Mouse (Mus musculus): Measurements from ENCODE around the gene Eef1a1. TPM values are rescaled to one million over a fixed set of nuclear protein-coding genes. Genes with fewer than 3 reads are reported as not detected.

Eef1a1 gene
- polyA plus RNA-seq, 1 experiment from 2014 or later = 3,854 TPM

DNA sequence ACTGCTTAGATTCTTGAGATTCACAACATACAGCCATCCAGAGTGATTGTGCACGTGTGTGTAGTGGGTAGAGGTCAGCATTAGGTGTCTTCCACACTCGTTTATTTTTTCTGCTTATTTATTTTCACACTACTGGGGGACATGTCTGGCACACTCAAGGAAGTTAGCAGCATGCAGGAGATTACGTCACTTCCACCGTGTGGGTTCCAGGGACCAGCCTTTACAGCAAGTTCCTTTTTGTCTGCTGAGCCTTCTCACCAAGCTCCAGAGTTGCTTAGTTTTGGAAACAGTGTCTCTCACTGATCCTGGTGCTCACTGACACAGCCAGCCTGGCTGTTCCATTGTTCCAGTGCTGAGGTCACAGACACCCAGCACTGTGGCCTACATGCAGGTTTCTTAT lies 37.6 kb downstream of the Eef1a1 start:
- Histone ChIP-seq H3K27ac (no peak overlapping the region), H3K36me3 (peaks cover 55% of the 10 kb centered on the region), H3K4me1 (peaks cover 13% of the 10 kb centered on the region), H3K27me3 (ENCODE audit: low read depth, poor library complexity, severe bottlenecking) (peaks cover 10% of the 10 kb centered on the region), H3K9me3 (replicated peaks) (no peaks in the 10 kb centered on the region), H3K4me3 (no peak overlapping the region)
- WGBS = 89% methylated on average over 4 of the region's 4 CpGs
- no peak for DNase-seq (ENCODE audit: low spot score)

DNA sequence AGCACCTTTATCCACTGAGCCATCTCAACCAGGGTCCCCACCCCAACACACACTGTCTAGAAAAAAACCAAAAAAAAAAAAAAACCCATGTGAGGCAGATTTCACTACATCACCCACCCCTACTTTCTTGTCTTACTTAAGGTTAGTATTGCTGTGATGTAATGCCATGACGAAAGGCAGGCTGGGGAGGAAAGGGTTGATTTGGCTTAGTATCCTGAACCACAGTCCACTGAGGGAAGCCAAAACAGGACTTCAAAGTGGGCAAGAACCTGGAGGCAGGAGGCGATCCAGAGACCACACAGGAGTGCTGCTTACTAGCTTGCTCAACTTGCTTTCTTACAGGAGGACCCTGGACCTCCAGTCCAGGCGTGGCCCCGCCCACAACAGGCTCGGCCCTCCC lies 38.5 kb downstream of the Eef1a1 start:
- H3K4me1 ChIP-seq = peaks cover 13% of the 10 kb centered on the region
- no peaks in the 10 kb centered on the region for H3K9me3 ChIP-seq (replicated peaks)
- peaks cover 52% of the 10 kb centered on the region for H3K36me3 ChIP-seq
- H3K27ac ChIP-seq = no peak overlapping the region
- WGBS = 73% methylated on average over 5 of the region's 5 CpGs
- DNase-seq (ENCODE audit: low spot score) = no peak
- H3K27me3 ChIP-seq (ENCODE audit: low read depth, poor library complexity, severe bottlenecking) = peaks cover 19% of the 10 kb centered on the region
- H3K4me3 ChIP-seq = no peak overlapping the region

DNA sequence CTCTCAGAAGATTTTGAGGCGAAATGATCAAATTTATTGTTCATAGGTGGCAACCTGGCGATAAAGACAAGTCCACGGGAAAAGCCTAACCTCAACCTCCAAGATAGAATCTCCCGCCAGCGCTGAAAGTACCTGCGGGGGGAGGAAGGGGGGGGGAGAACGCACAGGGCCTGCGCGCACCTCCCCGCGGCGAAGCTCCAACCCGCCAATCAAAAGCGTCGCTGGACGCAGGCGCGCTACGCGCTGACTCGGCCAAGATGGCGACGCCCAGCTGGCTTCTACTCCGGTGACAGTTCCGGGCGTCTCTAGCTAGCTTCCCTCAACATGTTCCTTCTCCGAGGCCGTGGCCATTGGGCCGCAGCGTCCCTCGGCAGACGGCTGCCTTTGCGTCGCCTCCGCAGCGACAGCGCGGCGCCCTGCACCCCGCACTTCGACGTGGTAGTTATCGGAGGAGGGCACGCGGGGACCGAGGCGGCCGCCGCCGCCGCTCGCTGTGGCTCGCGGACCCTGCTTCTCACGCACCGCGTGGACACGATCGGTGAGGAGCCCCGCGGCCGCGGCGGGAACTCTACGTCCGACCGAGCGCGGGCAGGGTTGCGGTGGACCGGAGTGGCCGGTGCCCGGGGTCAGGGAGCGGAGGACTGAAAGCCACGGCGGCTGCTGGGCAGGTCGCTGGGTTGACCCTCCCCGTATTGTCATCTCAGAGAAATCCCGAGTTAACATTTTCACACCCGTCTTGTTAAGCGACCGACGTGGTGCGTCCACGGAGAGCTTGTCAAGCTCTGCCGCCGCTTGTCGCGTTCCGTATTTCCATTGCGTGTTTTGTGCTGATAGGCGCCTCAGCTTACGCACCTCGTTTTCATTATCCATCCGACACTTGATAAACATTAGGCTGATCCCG lies 40.7 kb downstream of the Eef1a1 start, which contains the start of the genes Mto1 and Gm17324:
Gene Mto1, plus strand, starts transcription at position 236 of the 901 bp plus-strand sequence.
Gene Gm17324, minus strand, starts transcription at position 814 of the 901 bp plus-strand sequence.
- Histone ChIP-seq H3K27me3 (ENCODE audit: low read depth, poor library complexity, severe bottlenecking) (peaks cover 41% of the 10 kb centered on the region), H3K9me3 (replicated peaks) (no peaks in the 10 kb centered on the region), H3K27ac (peak within 1 kb of the TSS; percentile 93), H3K4me1 (peaks cover 13% of the 10 kb centered on the region), H3K36me3 (peaks cover 33% of the 10 kb centered on the region), H3K4me3 (peak within 1 kb of the TSS; percentile 100)
- DNase-seq (ENCODE audit: low spot score) = peak; percentile 96
- under 1% methylated on average over 96 of the region's 96 CpGs for WGBS

DNA sequence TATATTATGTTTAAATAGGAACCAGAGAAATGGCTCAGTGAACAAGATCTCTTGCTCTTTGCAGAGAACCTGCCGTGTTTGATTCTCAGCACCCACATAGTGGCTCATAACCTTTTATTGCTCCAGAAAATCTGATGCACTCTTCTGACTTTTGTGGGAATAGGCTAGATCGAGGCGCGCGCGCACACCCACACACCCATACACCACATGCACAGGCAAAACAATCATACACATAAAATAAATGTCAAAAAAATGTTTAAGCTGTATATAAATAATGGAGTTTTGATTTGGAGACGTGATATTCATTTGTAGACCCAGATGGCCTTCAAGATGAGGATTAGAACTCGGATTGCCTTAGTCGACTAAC lies 41.4 kb downstream of the Eef1a1 start:
- Histone ChIP-seq H3K27me3 (ENCODE audit: low read depth, poor library complexity, severe bottlenecking) (peaks cover 47% of the 10 kb centered on the region), H3K9me3 (replicated peaks) (no peaks in the 10 kb centered on the region), H3K4me3 (peak overlapping the region; percentile 100), H3K4me1 (peaks cover 19% of the 10 kb centered on the region), H3K36me3 (peaks cover 26% of the 10 kb centered on the region), H3K27ac (peak overlapping the region; percentile 93)
- DNase-seq (ENCODE audit: low spot score) = no peak
- WGBS = 29% methylated on average over 9 of the region's 9 CpGs

DNA sequence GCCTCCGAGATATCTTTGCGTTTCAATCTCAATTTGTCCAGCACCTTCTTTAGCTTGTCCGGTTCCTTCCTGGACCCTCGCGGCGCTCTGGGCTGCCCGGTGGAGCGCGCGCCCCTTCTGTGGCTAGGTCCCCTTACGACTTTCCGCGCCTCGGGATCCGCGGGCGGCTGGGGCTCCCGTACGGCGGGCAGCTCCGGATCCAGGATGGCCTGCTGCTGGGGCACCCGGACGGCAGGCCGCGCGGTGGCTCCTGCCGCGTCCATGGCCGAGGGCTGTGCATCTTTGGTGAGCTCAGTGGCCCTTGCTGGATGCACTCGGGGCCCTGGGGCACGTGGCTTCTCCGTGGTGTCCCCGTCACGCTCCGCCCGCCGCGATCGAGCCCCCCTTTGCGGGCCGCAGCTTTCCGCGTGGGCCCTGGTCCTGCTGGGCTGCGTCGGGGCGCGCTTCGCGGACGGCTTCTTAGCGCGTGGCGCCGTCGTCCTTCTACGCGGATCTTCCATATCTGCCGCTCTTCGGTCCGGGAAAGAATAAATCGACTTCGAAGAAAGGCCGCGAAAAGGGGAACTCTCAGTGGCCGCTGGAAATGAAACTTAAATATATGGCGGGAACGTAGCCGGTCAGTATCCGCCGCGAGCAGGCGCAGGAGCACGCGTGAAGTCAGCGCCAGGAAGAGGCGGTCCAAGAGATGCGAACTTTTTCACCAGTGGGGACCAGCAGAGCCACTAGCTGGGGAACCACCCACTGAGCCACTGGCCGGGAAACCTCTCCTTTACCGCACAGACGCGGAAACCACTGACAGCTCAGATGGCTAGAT lies 46.2 kb downstream of the Eef1a1 start, which contains the start of gene Cgas:
Gene Cgas, minus strand, starts transcription at position 659 of the 814 bp plus-strand sequence.
- peak; percentile 64 for DNase-seq (ENCODE audit: low spot score)
- under 1% methylated on average over 81 of the region's 81 CpGs for WGBS
- Histone ChIP-seq H3K4me1 (peaks cover 11% of the 10 kb centered on the region), H3K9me3 (replicated peaks) (no peaks in the 10 kb centered on the region), H3K36me3 (no peaks in the 10 kb centered on the region), H3K4me3 (peak within 1 kb of the TSS; percentile 54), H3K27me3 (ENCODE audit: low read depth, poor library complexity, severe bottlenecking) (peaks cover 88% of the 10 kb centered on the region), H3K27ac (peak within 1 kb of the TSS; percentile 77)

DNA sequence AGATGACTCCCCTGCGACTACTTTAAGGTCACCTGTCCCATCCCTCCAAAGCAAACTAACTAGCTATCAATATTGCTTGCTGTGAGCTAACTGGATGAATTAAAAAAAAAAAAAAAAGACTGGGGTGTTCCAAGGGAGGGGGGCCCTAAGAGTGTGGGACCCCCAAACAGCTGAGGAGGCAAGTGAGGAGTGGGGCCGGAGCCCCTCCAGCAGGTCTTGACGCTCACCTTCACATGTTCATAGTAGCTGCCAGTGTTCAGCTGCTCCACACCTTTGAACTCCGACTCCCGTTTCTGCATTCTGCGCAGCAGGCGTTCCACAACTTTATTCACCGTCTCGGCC lies 46.7 kb downstream of the Eef1a1 start:
- no peaks in the 10 kb centered on the region for H3K9me3 ChIP-seq (replicated peaks)
- no peak for DNase-seq (ENCODE audit: low spot score)
- peak overlapping the region; percentile 77; the same call in 1 of the 2 replicates for H3K27ac ChIP-seq
- H3K4me1 ChIP-seq = peaks cover 9% of the 10 kb centered on the region
- WGBS = 5% methylated on average over 9 of the region's 9 CpGs
- no peaks in the 10 kb centered on the region for H3K36me3 ChIP-seq
- peak overlapping the region; percentile 54 for H3K4me3 ChIP-seq
- peaks cover 86% of the 10 kb centered on the region for H3K27me3 ChIP-seq (ENCODE audit: low read depth, poor library complexity, severe bottlenecking)

DNA sequence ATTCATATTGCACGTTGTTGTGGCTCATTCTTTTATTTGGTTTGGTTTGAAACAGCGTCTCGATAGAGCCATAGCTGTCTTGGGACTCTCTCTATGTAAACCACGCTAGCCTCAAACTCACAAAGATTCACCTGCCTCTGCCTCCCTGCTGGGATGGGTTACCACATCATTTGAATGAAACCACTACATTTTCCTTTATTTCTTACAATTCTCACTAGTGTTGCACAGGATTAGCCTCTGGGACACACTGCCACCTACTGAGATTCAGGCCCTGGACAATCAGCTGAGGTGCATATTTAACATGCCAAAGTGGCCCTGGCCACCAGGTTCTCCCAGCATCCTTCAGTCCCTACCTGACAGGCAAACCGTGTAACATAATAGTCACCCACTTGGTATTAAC lies 49.5 kb downstream of the Eef1a1 start:
- DNase-seq (ENCODE audit: low spot score) = no peak
- H3K27ac ChIP-seq = no peak overlapping the region
- WGBS = 70% methylated on average over 5 of the region's 5 CpGs
- peaks cover 59% of the 10 kb centered on the region for H3K27me3 ChIP-seq (ENCODE audit: low read depth, poor library complexity, severe bottlenecking)
- H3K4me3 ChIP-seq = no peak overlapping the region
- H3K4me1 ChIP-seq = peaks cover 9% of the 10 kb centered on the region
- H3K9me3 ChIP-seq (replicated peaks) = no peaks in the 10 kb centered on the region
- no peaks in the 10 kb centered on the region for H3K36me3 ChIP-seq

DNA sequence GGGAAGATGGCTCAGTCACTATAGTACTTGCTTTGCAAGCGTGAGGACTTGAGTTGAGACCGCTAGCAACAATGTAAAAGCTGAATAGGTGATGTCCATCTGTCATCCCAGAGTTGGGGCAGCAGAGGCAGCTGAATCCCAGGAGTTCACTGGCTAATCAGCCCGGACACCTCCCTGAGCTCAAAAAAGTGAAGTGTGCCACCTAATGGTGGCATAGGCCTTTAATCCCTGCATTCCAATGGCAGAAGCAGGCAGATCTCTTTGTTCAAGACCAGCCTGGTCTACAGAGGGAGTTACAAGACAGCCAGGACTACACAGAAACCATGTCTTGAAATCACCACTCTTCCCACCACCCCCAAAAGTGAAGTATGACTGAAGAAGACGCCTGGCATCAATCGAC lies 56.5 kb downstream of the Eef1a1 start:
- Histone ChIP-seq H3K9me3 (replicated peaks) (no peaks in the 10 kb centered on the region), H3K4me3 (no peak overlapping the region), H3K27me3 (ENCODE audit: low read depth, poor library complexity, severe bottlenecking) (no peaks in the 10 kb centered on the region; the same call in 1 of the 2 replicates), H3K4me1 (peaks cover 7% of the 10 kb centered on the region), H3K36me3 (no peaks in the 10 kb centered on the region), H3K27ac (no peak overlapping the region)
- 85% methylated on average over 5 of the region's 5 CpGs for WGBS
- DNase-seq (ENCODE audit: low spot score) = no peak

DNA sequence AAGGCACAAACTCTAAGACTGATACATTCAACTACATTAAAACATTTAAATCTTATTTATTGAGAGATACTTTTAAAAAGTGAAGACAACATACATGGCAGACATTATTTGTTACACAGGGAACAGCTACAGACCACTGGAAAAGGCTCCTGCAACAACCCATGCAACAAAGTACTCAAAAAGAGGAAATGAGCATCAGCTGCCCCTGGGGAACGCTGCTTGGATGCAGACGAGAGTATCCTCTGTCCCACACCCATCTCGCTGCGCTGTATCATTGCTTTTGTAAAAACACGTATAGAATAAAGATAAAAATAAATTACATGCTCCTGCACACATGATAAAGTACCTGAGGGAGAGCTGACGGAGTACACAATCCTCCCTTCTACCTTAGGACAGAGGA lies 58.5 kb downstream of the Eef1a1 start:
- DNase-seq (ENCODE audit: low spot score) = no peak
- Histone ChIP-seq H3K4me1 (peaks cover 9% of the 10 kb centered on the region), H3K36me3 (no peaks in the 10 kb centered on the region), H3K27ac (no peak overlapping the region), H3K9me3 (replicated peaks) (no peaks in the 10 kb centered on the region), H3K4me3 (no peak overlapping the region), H3K27me3 (ENCODE audit: low read depth, poor library complexity, severe bottlenecking) (no peaks in the 10 kb centered on the region; the same call in 1 of the 2 replicates)
- 84% methylated on average over 6 of the region's 6 CpGs for WGBS

DNA sequence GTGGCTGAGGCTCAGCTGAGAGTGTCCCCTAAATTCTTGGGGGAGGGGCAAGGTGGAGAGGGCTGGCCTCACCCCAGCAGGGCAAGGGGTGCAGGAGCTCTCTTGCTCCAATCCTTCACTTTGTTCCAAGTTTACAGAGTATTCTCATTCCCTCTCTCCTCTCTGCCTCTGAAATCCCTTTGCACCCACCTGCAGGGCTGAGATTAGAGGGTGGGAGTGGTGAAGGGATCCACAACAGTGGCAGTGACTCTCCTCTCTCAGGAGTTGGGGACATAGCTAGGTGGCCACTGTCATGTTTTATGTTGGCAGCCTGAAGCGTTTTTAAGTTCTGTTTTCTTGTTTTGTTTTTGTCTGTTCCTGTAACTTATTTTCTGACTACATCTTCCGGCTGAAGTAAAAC lies 59.4 kb downstream of the Eef1a1 start:
- H3K27ac ChIP-seq = no peak overlapping the region
- no peaks in the 10 kb centered on the region; the same call in 1 of the 2 replicates for H3K27me3 ChIP-seq (ENCODE audit: low read depth, poor library complexity, severe bottlenecking)
- H3K36me3 ChIP-seq = no peaks in the 10 kb centered on the region
- peaks cover 9% of the 10 kb centered on the region for H3K4me1 ChIP-seq
- H3K9me3 ChIP-seq (replicated peaks) = no peaks in the 10 kb centered on the region
- WGBS = 35% methylated on average over 2 of the region's 2 CpGs
- no peak overlapping the region for H3K4me3 ChIP-seq
- no peak for DNase-seq (ENCODE audit: low spot score)

DNA sequence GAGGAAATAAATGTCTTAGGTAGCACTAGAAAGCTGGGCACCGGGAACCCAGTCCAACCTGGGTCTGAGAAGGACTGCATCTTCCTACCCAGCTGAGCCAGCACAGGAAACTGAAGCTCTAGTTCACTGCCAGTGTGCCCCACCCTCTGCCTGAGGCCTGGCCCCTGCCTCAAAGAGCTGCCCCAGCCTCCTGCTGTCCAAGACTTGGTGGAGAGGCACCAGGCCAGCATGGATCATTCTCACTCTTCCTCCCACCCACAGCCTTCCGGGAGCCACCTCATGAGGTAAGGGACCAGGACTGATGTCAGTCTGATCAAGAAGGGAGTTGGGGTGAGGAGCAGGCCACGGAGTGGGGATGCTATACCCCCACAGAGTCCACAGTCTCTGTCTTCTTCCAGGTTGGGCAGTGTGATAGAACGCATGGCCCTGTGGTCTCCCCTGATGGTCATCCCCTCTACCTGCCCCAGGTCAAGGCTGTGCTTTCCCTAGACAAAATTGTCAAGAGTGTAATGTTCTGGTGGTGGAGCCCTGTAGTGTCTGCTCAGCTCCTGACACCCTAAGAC lies 60.0 kb downstream of the Eef1a1 start:
- no peak overlapping the region for H3K27ac ChIP-seq
- no peak for DNase-seq (ENCODE audit: low spot score)
- 83% methylated on average over 4 of the region's 4 CpGs for WGBS
- H3K9me3 ChIP-seq (replicated peaks) = no peaks in the 10 kb centered on the region
- no peaks in the 10 kb centered on the region; the same call in 1 of the 2 replicates for H3K27me3 ChIP-seq (ENCODE audit: low read depth, poor library complexity, severe bottlenecking)
- peaks cover 9% of the 10 kb centered on the region for H3K4me1 ChIP-seq
- H3K36me3 ChIP-seq = no peaks in the 10 kb centered on the region
- no peak overlapping the region for H3K4me3 ChIP-seq

All from limb, embryonic 10.5 days (tissue).